Mouse (Mus musculus) megakaryocyte, adult 5-6 weeks (primary cell): ENCODE measurements at regions not wholly inside any gene's neighbourhood (a gene's known extent, or its start where the extent isn't known, plus 50 kb on each side); places are given as distances from the start of the nearest gene placed in this dataset.
A peak's percentile ranks its signal among the peaks of the same experiment; 100 is the strongest.

Experiments used
- ATAC-seq: 2 replicates; pipeline ENCODE4 v1.8.0; 2016; ENCODE audit warnings: mild to moderate bottlenecking, inconsistent platforms; ENCODE audit not compliant: poor library complexity, severe bottlenecking

- no peak for ATAC-seq
Observed at GRCm38 (mm10) chr13:6365169-6365568, 182.8 kb upstream of the Pitrm1 start.

GRCm38 (mm10) chr13:6367661-6368060 lies 180.3 kb upstream of the Pitrm1 start:
- ATAC-seq: no peak

GRCm38 (mm10) chr13:6374570-6375173 lies 173.3 kb upstream of the Pitrm1 start:
- ATAC-seq: no peak

GRCm38 (mm10) chr13:6377919-6378318 lies 170.0 kb upstream of the Pitrm1 start:
- ATAC-seq: no peak

GRCm38 (mm10) chr13:6395562-6396223 lies 152.3 kb upstream of the Pitrm1 start:
- ATAC-seq: no peak

- ATAC-seq: no peak
Observed at GRCm38 (mm10) chr13:6397648-6398047, 150.3 kb upstream of the Pitrm1 start.

GRCm38 (mm10) chr13:6431821-6432220 lies 116.1 kb upstream of the Pitrm1 start:
- ATAC-seq: no peak

- ATAC-seq: no peak
Observed at GRCm38 (mm10) chr13:6446976-6447375, 101.0 kb upstream of the Pitrm1 start.

GRCm38 (mm10) chr13:6461363-6461762 lies 86.6 kb upstream of the Pitrm1 start:
- peak; percentile 77 for ATAC-seq

GRCm38 (mm10) chr13:6465911-6466419 lies 82.0 kb upstream of the Pitrm1 start:
- ATAC-seq: no peak

- ATAC-seq: peak; percentile 56; the same call in 1 of the 2 replicates
Observed at GRCm38 (mm10) chr13:6469446-6470227, 78.3 kb upstream of the Pitrm1 start.

GRCm38 (mm10) chr13:6470286-6471103 lies 77.5 kb upstream of the Pitrm1 start:
- ATAC-seq: no peak

- ATAC-seq: peak; percentile 97
Observed at GRCm38 (mm10) chr13:6471643-6472042, 76.3 kb upstream of the Pitrm1 start.

- no peak for ATAC-seq
Observed at GRCm38 (mm10) chr13:6473401-6474190, 74.4 kb upstream of the Pitrm1 start.

- peak; percentile 73 for ATAC-seq
Observed at GRCm38 (mm10) chr13:6479667-6480066, 68.3 kb upstream of the Pitrm1 start.

- no peak for ATAC-seq
Observed at GRCm38 (mm10) chr13:6484418-6484817, 63.5 kb upstream of the Pitrm1 start.

GRCm38 (mm10) chr13:6487837-6488236 lies 60.1 kb upstream of the Pitrm1 start:
- peak; percentile 56 for ATAC-seq

- ATAC-seq: no peak
Observed at GRCm38 (mm10) chr13:6492916-6493619, 54.9 kb upstream of the Pitrm1 start.
